8 mouse cellular contexts compared by ENCODE assay signal in genomic region chr16:92519820-92520492, GRCm38 (mm10). TPM values are rescaled to one million over a fixed set of nuclear protein-coding genes. Genes with fewer than 3 reads are reported as not detected.
A peak's percentile ranks its signal among the peaks of the same experiment; 100 is the strongest.
DNase-seq lines count a peak whose midpoint lies in the region; TF ChIP-seq lines count a peak whose summit lies in the region.

No protein-coding gene starts in this region.

- peak; percentile 64 for TF ChIP-seq CTCF in C2C12 (IDR thresholded peaks at IDR 0.05; ENCODE audit: control insufficient read depth, insufficient read depth, insufficient read length)

- peak; percentile 58 for DNase-seq in heart, postnatal 4 days
- DNase-seq in heart, postnatal 25 days (ENCODE audit: low spot score) = no peak
- DNase-seq in 3T3-L1 (ENCODE audit: low read depth, low spot score) = peak; percentile 86
- peak; percentile 21 to 53 for DNase-seq in cerebellum, postnatal 25 days
- DNase-seq in kidney, postnatal 4 days = peak; percentile 66 to 74
- DNase-seq in mesoderm, embryonic 11.5 days (ENCODE audit: low read depth, low spot score) = peak; percentile 66
- no peak for DNase-seq in urinary bladder, adult 2 months (ENCODE audit: low spot score)

- no peaks in the 10 kb centered on the region for H3K79me2 ChIP-seq in C2C12 (ENCODE audit: control insufficient read depth, insufficient read depth)

- H3K27me3 ChIP-seq in C2C12 (ENCODE audit: control insufficient read depth, insufficient read depth, insufficient read length) = no peaks in the 10 kb centered on the region

- H3K4me3 ChIP-seq in C2C12 (ENCODE audit: insufficient read depth, poor library complexity, severe bottlenecking) = no peak overlapping the region

- no peak overlapping the region for H3ac ChIP-seq in C2C12 (ENCODE audit: control insufficient read depth, insufficient read length, low read depth)

- H3K36me3 ChIP-seq in C2C12 (ENCODE audit: control insufficient read depth, insufficient read depth) = no peaks in the 10 kb centered on the region

- intact Hi-C loops in heart, postnatal 25 days (cut with DNase I) = loop anchor here (2.0 kb wide), 1 partner anchor 1025 kb away; no protein-coding TSS in a partner anchor

- no peaks in the 10 kb centered on the region for H3K79me3 ChIP-seq in C2C12 (ENCODE audit: low read depth)

TF ChIP-seq in C2C12, 6 proteins besides CTCF, POLR2A, EP300 and RAD21:
- TF ChIP-seq CEBPB (IDR thresholded peaks at IDR 0.05; ENCODE audit: low read depth) (no peak), USF1 (IDR thresholded peaks at IDR 0.05; ENCODE audit: low read depth) (no peak), MYOG (IDR thresholded peaks at IDR 0.05; ENCODE audit: control insufficient read depth, extremely low read depth, insufficient read length) (no peak), MAX (IDR thresholded peaks at IDR 0.05) (no peak), FOSL1 (IDR thresholded peaks at IDR 0.05; ENCODE audit: insufficient read depth, low read length, poor library complexity, severe bottlenecking) (no peak), MYOD1 (IDR thresholded peaks at IDR 0.05; ENCODE audit: control insufficient read depth, insufficient read length, low read depth) (no peak)
TF ChIP-seq in C2C12: peak in this region for 0.

RNA-seq across cellular contexts. Expression of gene Clic6, which starts 34.4 kb away (rescaled TPM):
- total RNA-seq in heart, postnatal 4 days (2021) = 1 to 10 TPM; 1.0 to 1.8 TPM
- total RNA-seq in heart, postnatal 25 days (2021) = under 1 TPM; 0.11 to 0.21 TPM
- polyA plus RNA-seq in C2C12 (2012; fragmentation: generic; extraction: Trizol) = 0.01 TPM
- 0.25 and 0.27 TPM in 2 replicates for polyA plus RNA-seq in urinary bladder, adult 2 months (2012; rRNA removed)

RNA-seq across cellular contexts. Expression of gene Rcan1, which starts 49.3 kb away (rescaled TPM):
- total RNA-seq in heart, postnatal 4 days (2021) = 100 to 1,000 TPM; 117 to 127 TPM
- 10 to 100 TPM; 48.8 to 97.8 TPM for total RNA-seq in heart, postnatal 25 days (2021)
- polyA plus RNA-seq in C2C12 (2012; fragmentation: generic; extraction: Trizol) = 17.4 TPM
- 24.9 and 26.4 TPM in 2 replicates for polyA plus RNA-seq in urinary bladder, adult 2 months (2012; rRNA removed)

Comparison
In these comparisons a context has a peak if more than half of its experiments do, and no peak if none do; other contexts are left out.
1. DNase-seq: peak in heart, postnatal 4 days (single experiment), 3T3-L1 (single experiment), cerebellum, postnatal 25 days (2 of 2), kidney, postnatal 4 days (2 of 2) and mesoderm, embryonic 11.5 days (single experiment); none in heart, postnatal 25 days (single experiment) and urinary bladder, adult 2 months (single experiment).